Mouse (Mus musculus): ENCODE results near the gene Brsk2.

The Brsk2 gene

DNA sequence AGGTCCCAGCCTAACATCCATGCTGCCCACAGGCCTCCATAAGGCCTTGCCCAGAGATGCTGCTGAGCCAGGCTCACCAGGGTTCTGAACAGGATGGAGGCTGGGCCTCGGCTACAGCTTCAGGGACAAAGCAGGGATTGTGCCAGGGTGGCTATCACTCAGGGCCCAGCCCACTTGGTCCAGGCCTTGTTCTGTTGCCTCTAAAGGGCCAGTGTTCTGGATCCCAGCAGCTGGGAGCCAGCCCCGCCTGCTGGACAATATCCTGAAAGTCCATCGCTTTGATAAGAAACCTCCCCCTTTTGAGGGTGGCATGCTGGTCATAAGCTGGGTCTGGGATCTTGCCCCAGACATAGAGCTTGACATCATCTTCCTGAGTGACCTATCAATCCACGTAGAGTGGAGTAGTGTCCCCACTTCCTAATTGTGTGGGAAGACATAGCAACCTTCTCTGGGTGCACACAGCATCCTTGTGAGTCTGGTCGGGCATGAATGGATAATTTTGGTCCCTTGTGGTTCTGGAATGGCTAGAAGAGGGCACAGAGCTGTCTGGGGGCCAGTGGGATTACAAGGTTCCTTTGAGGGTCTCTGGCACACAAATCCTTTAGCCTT, 6.1 kb downstream of the Brsk2 start:
- DNase-seq (ENCODE audit: low read depth, low spot score): no peak

DNA sequence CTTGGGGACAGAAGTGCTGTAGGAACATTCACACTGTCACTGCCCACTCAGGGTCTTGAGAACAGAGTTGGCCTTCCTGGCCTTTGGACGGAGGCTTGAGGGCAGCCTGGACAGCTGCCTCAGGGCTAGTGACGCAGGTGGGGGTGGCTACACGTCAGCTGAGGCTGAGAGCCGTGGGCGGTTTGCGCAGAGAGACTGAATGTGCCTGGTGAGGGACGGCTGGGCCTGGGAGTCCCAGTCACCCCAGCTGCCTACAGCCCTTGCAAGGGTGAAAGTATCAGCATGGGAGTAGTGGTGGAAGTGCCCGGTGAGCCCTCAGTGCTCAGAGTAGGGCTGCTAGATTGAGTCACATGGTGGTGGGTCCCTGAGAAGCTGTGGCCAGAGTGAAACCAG, 6.6 kb downstream of the Brsk2 start:
- no peak for DNase-seq (ENCODE audit: low read depth, low spot score)

DNA sequence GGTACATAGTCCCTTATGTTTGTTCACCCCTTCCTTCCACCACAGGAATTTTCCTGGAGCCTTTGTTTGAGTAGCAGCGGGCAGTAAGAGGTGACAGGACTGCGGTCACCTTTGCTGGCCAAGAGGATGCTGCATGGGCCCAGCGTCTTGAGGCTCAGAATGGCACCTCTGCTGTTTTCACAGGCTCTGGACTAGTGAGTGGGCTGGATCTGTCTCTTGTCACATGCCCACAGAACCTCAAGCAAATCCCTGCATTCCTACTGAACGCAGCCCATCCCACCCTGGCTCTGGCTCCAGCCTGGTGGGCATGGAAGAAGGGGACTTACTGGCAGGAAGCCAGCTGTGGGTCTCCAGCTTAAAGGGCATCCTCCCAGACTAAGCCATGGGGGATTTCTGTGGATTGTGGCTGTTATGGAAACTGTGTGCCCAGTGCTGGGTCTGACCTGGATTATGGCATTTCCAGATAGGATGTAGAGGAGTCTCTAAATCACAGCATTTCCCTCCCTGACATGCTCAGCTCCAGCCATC, 8.0 kb downstream of the Brsk2 start:
- no peak for DNase-seq (ENCODE audit: low read depth, low spot score)

DNA sequence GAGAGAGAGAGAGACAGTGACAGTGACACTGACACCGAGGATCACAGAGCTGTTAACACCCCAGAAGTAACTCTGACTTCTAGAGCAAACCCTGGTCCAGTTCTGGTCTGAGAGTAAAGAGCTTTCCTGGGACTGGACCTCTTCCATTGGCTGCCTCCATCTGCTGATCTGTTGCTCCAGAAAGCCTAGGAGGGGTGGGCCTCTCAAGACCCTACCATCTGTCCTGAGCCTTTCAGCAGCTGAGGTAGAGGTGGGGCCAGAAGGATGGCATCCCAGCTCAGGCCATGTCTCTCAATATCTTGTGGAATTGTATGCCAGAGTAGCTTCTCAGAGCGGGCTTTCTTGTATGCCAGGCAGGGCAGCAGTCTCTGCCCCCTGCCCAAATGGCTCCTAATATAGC, 8.7 kb downstream of the Brsk2 start:
- no peak for DNase-seq (ENCODE audit: low read depth, low spot score)

DNA sequence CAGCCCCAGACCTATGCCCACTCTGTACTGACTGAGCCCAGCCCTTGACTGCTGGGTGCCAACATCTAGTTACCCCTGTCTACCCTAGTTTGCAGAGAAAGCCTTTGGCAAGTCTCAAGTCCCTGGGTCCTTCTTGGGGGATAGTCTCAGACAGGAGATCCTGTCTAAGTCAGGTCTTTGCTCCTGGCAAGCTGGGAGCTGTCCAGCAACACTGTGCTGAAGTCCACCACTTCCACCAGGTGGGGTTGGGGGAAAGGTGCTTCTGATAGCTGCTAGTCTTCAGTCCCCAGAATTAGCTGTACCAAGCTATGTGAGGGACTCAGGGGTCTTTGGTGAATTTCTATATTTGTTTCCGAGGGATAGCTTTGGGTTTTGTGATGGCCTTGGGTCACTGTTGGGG, 9.6 kb downstream of the Brsk2 start:
- DNase-seq (ENCODE audit: low read depth, low spot score): peak; percentile 47

DNA sequence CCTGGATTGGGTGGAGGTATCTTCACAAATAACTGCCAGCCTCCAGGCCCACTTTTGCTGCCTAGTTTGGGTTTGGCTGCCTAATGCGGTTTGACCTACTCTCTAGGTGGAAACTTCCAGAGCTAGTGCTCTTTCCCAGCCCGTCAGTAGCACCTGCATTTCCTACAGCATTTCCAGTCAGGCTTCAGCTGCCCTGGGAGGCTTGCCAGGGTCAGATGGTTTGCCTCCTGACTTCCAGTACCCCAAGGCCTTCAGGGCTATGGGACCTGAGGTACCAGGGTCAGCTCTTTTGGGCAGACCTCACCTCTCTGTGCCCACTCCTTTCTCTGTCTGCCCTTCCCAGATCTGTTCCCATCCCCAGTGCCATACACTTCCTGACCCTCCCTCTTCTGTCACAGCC, 11.4 kb downstream of the Brsk2 start:
- no peak for DNase-seq (ENCODE audit: low read depth, low spot score)

DNA sequence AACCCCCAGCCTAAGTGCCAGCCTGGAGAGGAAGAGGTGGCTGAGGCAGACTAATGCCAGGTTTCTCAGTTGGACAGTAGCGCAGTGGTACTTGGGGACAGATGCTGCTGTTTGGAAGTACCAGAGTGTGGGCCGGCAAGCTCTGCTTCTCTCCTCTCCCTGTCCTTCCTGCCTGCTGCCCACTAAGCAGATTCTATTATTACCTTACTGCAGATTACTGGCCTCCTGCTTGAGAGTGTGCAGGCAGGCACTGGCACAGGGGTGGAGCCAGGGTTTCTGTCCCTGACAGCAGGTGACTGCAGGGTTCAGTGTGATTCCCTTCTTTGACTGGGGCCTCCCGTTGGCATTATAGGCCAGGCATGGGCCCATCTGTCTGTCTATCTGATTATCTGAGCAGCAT, 11.9 kb downstream of the Brsk2 start:
- DNase-seq (ENCODE audit: low read depth, low spot score): no peak

DNA sequence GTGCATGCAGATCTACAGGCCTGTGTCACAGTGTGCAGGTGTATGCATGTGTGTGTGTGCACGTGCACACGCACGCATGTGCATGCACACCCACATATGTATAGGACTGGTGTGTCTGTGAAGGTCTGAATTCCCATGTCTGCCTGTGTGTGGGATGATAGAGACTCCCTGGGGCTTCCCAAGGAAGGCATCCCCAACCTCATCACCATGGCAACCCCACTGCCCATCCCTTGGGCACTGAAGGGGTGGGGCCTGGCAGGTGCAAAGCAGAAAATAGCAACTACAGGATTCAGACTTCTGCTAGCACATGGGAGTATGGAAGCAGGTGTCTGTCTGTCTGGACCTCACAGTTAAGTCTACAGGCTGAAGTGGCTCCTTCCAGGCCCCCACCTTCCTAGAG, 13.0 kb downstream of the Brsk2 start:
- DNase-seq (ENCODE audit: low read depth, low spot score): no peak

DNA sequence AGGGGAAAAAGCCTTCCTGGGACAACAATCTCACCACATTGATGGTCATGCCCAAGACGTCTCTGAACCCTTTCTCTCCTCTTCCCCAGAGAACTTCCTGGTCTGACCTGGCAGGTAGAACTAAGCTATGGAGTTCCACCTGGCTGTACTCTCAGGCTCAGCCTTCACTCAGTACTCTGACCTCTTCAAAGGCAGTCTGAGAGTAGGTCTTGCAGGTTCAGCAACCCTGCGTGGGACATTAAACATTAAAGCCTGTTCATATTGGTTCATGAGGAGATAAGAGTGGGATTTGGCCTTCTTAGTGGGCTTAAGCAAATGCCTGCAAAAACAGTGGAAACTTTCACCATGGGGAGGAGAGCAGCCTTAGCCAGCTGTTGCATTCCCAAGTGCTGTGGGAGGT, 16.7 kb downstream of the Brsk2 start:
- DNase-seq (ENCODE audit: low read depth, low spot score): no peak

DNA sequence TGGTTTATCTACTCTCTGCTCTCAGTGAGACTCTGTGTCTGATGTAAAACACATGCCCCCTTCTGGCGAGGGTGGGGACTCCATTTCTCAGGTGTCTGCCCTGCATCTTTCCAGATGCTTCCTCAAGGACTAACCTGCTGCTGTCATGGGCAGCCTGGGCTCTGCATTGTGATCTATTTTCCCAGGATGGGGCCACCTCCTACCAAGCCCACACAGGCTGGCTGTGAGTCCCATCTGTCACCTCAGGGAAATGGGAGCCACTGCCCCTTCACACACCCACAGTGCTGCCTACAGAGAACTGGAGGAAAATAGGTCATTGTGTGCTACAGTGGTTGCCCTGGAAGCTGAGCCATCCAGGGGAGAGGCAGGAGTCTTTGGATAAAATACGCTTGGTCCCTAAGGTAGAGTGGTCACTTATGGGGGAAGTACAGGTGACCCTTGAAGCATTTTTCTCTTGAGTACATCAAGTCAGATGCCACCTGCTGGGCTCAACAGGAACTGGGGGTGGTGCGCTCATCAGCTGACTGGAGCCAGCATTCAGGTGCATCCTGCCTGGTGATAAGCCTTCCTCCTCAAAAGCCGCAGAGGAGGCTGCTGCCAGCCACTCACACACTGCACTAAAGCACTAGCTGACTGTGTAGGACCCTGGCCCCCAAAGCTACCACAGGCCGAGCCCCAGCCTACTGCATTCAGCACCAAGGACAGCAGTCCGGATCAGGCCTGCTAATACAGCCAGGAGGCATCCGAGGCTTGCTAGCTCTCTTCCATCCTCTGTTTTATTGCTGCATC, 23.5 kb downstream of the Brsk2 start:
- DNase-seq (ENCODE audit: low read depth, low spot score): peak; percentile 71

DNA sequence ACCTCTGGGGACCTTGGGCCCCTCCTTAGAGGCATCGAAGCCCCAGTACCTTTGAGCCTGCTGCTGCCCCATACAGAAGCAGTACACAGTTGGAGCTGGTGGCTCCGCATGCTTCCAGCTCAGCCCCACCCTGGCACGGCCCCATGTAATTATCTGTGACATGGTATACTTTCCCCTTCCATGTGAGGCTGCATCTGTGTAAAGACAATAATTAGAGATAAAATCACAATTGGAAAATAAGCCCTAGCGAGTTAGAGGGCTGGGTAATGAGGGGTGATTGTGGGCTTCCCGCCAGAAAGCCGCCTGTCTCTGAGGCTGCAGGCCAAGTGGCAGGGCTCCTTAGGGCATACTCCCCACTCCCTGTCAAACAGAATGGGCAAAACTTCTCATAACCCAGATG, 28.5 kb downstream of the Brsk2 start:
- no peak for DNase-seq (ENCODE audit: low read depth, low spot score)

DNA sequence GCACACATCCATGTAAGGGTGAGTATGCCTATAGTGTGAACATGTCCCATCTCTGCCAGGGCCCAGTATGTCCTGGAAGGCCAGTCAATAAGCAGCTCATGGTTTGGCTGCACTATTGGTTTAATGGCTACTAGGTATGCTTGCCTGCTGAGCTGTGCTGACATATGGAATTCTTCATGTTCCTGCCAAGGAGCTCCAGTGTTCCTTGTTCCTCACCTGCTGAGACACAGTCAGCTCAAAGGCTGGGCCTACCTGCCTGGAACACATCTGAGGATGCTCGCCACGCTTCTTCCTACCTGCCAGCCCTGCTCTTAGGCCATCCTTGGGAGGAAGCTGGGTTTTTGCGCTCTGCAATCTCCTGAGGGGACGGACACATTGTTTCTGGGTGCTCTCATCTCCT, 29.7 kb downstream of the Brsk2 start:
- DNase-seq (ENCODE audit: low read depth, low spot score): no peak

DNA sequence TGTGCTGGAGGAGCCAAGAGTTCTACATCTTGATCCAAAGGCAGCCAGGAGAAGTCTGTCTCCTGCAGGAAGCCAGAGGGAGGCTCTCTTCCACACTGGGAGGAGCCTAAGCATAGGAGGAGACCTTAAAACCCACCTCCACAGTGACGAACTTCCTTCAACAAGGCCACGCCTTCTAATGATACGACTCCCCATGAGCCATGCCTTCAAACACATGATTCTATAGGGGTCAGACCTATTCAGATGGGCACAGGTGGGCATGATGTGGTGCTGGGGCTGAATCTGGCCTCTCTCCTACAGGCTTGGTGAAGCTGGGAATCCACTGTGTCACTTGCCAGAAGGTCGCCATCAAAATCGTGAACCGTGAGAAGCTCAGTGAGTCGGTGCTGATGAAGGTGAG, 31.7 kb downstream of the Brsk2 start:
- DNase-seq (ENCODE audit: low read depth, low spot score): no peak

DNA sequence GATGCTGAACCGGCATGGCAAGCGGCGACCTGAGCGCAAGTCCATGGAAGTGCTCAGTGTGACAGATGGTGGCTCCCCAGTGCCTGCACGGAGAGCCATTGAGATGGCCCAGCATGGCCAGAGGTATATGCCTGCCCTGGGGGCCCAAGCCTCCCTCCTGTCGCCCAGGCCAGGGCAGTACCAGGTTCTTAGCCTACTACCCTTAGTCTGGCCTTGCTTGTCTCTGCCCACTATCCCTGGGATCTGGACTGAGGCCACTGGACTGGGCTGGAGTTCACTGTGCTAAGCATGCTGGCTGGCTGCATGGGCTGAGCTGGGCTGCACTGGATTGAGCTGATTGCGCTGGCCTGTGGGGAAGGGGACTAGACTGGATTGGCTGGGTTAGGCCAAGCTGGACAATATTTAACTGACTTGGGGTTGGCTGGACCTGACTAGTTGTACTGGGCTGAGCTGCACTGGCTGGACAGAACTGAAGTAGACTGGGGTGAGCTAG, 38.8 kb downstream of the Brsk2 start:
- no peak for DNase-seq (ENCODE audit: low read depth, low spot score)

DNA sequence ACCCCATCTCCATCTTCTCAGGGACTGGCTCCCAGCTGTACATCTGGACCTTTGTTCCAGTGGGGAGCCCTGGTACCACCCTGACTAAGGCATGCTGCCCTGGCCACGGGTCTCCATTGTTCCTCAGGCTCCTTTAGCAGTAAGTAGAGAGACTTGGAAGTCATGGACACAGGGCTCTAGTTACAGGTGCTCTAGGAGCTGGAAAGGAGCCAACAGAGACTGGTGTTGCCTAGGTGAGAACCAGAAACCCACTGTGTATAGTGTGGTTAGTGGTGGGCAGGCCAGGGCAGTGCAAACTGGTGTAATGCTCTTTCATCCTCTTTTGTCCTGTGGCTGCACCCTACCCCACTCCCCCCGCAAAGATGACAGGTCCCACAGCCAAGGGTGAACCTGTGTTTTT, 41.6 kb downstream of the Brsk2 start:
- no peak for DNase-seq (ENCODE audit: low read depth, low spot score)

DNA sequence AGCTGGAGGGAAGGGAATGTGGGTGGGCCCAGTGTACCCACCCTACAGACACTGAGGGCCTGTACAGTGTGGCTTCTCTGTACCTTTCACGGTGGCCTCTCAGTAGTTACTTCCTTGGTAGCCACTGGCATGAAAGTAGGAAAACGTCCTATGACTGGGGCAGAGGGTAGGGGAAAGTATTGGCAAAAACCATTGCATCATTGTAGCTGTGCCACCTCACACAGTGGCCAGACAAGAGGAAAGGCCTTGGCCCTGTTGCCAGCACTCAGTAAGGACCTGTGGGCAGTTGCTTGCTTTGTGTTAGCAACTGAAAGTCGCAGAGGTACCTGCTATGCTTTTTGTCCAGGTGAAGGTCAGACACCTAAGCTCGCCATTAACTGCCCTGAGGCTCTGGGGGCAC, 44.6 kb downstream of the Brsk2 start:
- DNase-seq (ENCODE audit: low read depth, low spot score): no peak

DNA sequence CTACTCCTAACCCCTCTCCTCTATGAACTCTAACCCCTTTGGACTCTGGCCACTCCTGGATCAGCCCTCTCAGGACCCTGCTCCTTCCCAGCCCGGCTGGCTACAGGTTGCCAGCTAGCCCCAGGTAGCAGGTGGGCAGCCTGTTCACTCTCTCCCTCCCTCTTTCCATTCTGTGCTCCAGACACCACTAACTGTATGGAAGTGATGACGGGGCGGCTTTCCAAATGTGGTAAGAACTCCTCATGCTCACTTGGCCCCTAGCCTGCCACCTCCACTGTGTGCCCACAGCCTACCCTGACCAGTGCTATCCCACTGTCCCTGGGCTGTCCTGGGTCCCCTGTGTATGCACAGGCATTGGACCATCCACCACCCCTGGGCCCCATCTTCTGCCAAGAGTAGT, 51.1 kb downstream of the Brsk2 start:
- no peak for DNase-seq (ENCODE audit: low read depth, low spot score)

DNA sequence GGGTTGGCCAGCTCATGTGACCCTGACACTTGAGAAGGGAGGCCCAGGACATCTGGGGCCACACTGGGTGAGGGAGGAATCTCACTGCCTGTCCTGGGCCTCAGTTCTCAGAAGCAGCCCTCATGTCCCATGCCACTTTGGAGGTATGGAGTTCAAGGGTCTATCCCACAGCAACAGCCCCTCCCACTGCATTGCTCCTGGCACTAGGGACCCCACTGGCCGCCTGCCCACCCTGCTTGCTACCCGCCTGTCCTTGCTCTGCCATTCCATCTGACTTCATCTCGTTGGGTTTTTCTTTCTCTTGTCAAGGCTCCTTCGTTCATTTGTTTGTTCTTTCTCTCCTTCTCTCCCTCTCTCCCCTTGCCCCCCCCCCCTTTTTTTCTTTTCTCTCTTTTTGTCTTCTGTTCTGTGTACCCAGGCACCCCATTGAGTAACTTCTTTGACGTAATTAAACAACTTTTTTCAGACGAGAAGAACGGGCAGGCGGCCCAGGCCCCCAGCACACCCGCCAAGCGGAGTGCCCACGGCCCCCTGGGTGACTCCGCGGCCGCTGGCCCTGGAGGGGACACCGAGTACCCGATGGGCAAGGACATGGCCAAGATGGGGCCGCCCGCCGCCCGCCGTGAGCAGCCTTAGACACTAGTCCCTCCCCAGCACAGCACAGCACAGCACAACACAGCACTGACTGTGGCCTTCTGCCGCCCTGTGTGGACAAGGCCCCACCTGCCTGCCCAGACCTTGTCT, 52.2 kb downstream of the Brsk2 start:
- DNase-seq (ENCODE audit: low read depth, low spot score): no peak

DNA sequence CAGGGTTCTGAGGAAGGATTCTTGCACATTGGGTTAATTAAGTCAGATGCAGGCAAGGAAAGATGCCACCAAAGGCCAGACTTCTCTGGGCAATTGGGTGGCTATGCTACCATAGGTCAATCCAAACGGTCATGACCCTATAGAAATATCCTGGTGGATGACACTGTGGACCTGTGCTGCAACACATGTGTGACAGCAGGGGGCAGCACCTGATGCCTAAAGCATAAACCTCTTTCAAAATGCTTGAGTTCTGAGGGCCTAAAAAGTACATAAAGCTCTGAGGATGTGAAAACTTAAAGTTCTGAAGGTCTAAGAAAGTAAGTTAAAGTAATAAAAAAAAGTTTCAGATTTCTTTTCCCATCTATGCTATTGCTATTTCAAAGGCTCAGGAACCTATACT, 67.0 kb downstream of the Brsk2 start:
- DNase-seq (ENCODE audit: low read depth, low spot score): peak; percentile 49

DNA sequence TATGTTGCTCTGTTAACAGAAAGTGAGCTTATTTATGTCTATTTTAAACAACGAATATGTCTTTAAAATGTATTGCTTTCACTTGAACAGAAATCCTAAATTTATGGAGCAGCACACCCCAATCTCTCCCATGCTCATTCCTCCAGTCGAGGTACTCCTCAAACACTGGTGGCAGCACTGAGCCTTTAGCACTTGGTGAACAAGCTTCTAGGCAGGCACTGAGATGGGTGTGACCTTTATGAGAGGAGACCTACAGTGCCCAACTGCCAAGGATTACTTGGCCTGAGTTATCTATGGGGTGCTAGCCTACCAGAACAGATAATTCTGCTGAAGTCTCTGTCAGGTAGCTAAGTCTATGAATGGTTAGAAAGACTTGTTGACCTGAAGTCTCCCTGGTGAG, 70.1 kb downstream of the Brsk2 start:
- DNase-seq (ENCODE audit: low read depth, low spot score): no peak

DNA sequence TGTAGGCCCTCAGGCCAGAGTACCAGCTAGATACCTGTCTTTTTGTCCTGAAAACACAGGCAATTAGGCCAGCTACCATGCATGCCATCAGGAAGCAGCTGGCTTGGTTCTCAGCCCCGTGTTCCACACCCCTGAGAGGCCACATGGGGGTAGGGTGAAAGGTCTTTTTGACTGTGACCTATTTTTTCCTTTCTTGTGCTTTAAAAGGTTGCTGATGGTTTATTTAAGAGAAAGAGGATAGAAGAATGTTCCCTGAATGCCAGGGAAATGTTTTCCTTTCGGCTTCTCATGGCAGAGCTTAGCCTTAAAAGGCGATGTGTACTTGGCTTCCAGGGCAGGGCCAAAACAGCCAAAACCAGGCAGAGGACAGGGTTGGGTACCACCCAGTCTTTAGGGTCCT, 71.3 kb downstream of the Brsk2 start:
- DNase-seq (ENCODE audit: low read depth, low spot score): no peak

DNA sequence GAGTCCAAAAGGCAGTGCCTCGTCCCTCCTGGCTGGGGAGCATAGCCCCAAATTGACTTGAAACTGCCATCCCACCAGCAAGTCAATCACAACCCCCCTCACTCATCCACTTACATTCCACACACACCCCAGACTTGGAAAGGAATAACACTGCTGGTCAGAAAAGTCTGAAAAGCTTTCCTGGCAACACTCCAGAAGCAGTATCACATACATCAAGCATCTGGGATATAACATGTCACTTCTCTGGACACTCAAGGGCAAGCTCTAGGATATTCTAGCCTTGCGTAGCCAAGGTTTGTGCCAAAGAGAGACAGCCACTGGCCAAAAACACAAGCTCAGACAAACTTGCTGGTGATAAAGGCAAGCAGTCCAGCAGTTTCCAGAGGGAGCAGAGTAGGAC, 75.6 kb downstream of the Brsk2 start:
- no peak for DNase-seq (ENCODE audit: low read depth, low spot score)

DNA sequence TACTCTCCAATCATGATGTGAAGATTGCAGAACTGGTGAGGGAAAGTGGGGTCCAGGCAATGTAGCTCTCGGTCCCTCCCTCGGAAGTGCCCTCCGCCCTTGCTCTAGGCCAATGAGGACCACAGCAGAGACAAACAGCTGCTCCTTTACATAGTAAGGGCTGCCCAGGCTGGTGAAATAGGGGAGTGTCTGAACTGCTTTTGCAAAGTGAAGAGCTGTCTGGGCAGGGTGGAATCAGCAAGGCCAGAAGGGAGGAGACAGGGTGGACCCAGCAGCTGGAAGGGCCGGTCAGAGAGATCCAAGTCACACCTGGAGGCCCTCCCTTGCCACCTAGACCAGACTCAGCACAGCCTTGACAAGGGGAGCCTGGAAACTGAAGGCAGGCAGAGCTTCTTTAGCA, 76.4 kb downstream of the Brsk2 start:
- no peak for DNase-seq (ENCODE audit: low read depth, low spot score)
